Mouse (Mus musculus) brain, embryonic 14.5 days (tissue): ENCODE data around the gene Dtx1.

Experiments used
- CTCF ChIP-seq: fragments of 200-500 bp; IDR thresholded peaks from 2 replicates; pipeline ENCODE4 v1.5.1; 2012; ENCODE audit warnings: inconsistent platforms, mild to moderate bottlenecking, moderate library complexity, borderline replicate concordance; ENCODE audit not compliant: insufficient read depth, insufficient read length; ENCODE audit errors: extremely low read depth
- POLR2A ChIP-seq: fragments of 200-500 bp; IDR thresholded peaks from 2 replicates; pipeline ENCODE4 v1.6.1; 2012; ENCODE audit warnings: mild to moderate bottlenecking, inconsistent platforms, borderline replicate concordance; ENCODE audit not compliant: poor library complexity, insufficient read depth, insufficient read length, severe bottlenecking; ENCODE audit errors: extremely low read depth

DNA sequence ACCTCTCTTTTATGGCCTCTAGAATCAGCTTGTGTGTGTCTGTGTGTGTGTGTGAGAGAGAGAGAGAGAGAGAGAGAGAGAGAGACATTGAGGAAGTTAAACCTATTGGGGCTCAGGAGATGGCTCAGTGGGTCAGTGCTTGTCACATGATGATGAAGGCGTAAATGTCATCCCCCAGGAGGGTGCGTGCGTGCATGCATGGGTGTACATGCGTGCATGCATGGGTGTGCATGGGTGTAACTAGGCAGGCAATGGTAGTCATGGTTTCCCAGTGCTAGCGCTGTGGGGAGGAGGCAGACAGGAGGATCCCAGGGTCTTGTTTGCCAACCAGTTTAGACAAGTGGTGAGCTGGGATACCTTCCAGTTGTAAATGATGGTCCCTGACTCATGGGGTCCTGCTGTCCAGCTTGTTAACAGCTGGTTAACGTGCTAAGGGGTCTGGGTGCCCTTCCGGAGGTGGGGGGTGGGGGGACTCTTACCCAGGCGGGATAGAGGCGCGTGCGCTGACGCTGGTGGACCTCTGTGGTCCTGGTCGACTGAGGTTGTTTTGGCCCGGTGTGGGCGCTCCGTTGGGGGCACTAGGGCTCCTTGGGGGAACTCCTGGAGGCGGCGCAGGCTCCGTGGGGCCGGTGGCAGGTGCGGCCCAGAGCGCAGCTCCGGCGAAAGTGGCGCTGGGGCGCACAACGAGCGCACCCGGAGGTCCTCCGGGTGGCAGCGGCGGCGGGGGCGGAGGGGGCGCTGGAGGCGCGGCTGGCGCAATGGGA lies 17.6 kb downstream of the Dtx1 start:
- no peak for TF ChIP-seq POLR2A
- no peak for TF ChIP-seq CTCF
